Mouse (Mus musculus) kidney, adult 2 months (tissue): ENCODE measurements around the gene Sh3gl2. TPM values are rescaled to one million over a fixed set of nuclear protein-coding genes. Genes with fewer than 3 reads are reported as not detected.
A peak's percentile ranks its signal among the peaks of the same experiment; 100 is the strongest.

Source experiments
- DNase-seq: peaks from one replicate; pipeline ENCODE4 v3.0.0; 2021
- H3K27ac ChIP-seq: fragments of 200-500 bp; 2 replicates; pipeline ENCODE4 v1.5.1; 2012; ENCODE audit warnings: low read depth, low read length, control low read depth, inconsistent platforms; ENCODE audit not compliant: insufficient read depth
- H3K27me3 ChIP-seq: fragments of 200-500 bp; replicated peaks from 2 replicates; pipeline ENCODE4 v1.6.1; 2012; ENCODE audit warnings: mild to moderate bottlenecking, moderate library complexity, low read length, inconsistent platforms; ENCODE audit not compliant: control insufficient read depth, insufficient read depth
- H3K36me3 ChIP-seq: fragments of 200-500 bp; 2 replicates; pipeline ENCODE4 v1.6.1; 2012; ENCODE audit warnings: mild to moderate bottlenecking, moderate library complexity, low read length, inconsistent platforms; ENCODE audit not compliant: control insufficient read depth, insufficient read depth
- H3K4me1 ChIP-seq: fragments of 200-500 bp; 2 replicates; pipeline ENCODE4 v1.6.1; 2011; ENCODE audit warnings: low read length; ENCODE audit not compliant: control insufficient read depth, insufficient read depth
- H3K4me3 ChIP-seq: fragments of 200-500 bp; 2 replicates; pipeline ENCODE4 v1.5.1; 2011; ENCODE audit warnings: mild to moderate bottlenecking, low read depth, low read length, control low read depth; ENCODE audit not compliant: insufficient read depth
- CTCF ChIP-seq: fragments of 200-500 bp; conservative IDR thresholded peaks from 2 replicates; pipeline ENCODE4 v1.5.1; 2011; ENCODE audit warnings: low read depth, mild to moderate bottlenecking, control low read depth, low read length, moderate library complexity, mixed read lengths; ENCODE audit not compliant: insufficient read depth, insufficient read length
- POLR2A ChIP-seq: fragments of 200-500 bp; IDR thresholded peaks from one replicate; pipeline ENCODE4 v1.6.1; 2011; ENCODE audit warnings: low read depth, low read length, control low read depth
- WGBS: fragments of 180-500 bp; shearing (Covaris S2); methylation state at CpG from one replicate; pipeline ENCODE4 v1.1.7; 2018; 5-methylcytosine and 5-hydroxymethylcytosine counted together
- polyA plus RNA-seq: library from polyadenylated mRNA; depleted of rRNA; stranded (reverse); fragments of >200 nt; gene quantifications from 2 replicates; pipeline ENCODE4 v1.2.3, GENCODE M21; 2012; rRNA removed

The Sh3gl2 gene
- polyA plus RNA-seq = 12.3 and 13.0 TPM in 2 replicates

- peak; percentile 83 for DNase-seq
- peak within 1 kb of the TSS; percentile 81 for H3K4me3 ChIP-seq
Measured at GRCm38 (mm10) chr4:85205071-85205635, at the start of gene Sh3gl2. Sh3gl2 (plus strand) TSS chr4:85205126.

GRCm38 (mm10) chr4:85161156-85161555, 43.8 kb upstream of the Sh3gl2 start:
- DNase-seq = no peak
- Histone ChIP-seq H3K36me3 (no peaks in the 10 kb centered on the region), H3K27ac (no peak overlapping the region), H3K4me3 (no peak overlapping the region), H3K27me3 (no peaks in the 10 kb centered on the region), H3K4me1 (no peaks in the 10 kb centered on the region)
- WGBS = 50% methylated on average over 4 of the region's 4 CpGs
- TF ChIP-seq POLR2A = no peak
- TF ChIP-seq CTCF = no peak

More at GRCm38 (mm10) chr4:85205071-85205635, at the start of gene Sh3gl2:
- TF ChIP-seq CTCF (no peak; the same call in 1 of the 2 replicates), POLR2A (peak; percentile 38)
- Histone ChIP-seq H3K4me1 (no peaks in the 10 kb centered on the region), H3K36me3 (no peaks in the 10 kb centered on the region), H3K27me3 (no peaks in the 10 kb centered on the region), H3K27ac (peak within 1 kb of the TSS; percentile 48)
- under 1% methylated on average over 48 of the region's 48 CpGs for WGBS

GRCm38 (mm10) chr4:85162468-85163312, 42.2 kb upstream of the Sh3gl2 start:
- no peak overlapping the region for H3K4me3 ChIP-seq
- H3K27ac ChIP-seq = no peak overlapping the region
- H3K36me3 ChIP-seq = no peaks in the 10 kb centered on the region
- H3K27me3 ChIP-seq = no peaks in the 10 kb centered on the region
- DNase-seq = peak; percentile 35
- TF ChIP-seq CTCF (peak; percentile 73), POLR2A (no peak)
- no peaks in the 10 kb centered on the region for H3K4me1 ChIP-seq
- WGBS = 27% methylated on average over 27 of the region's 27 CpGs

- no peaks in the 10 kb centered on the region for H3K36me3 ChIP-seq
- H3K4me3 ChIP-seq = no peak overlapping the region
- H3K27ac ChIP-seq = no peak overlapping the region
- DNase-seq = no peak
- H3K27me3 ChIP-seq = no peaks in the 10 kb centered on the region
- no peak for TF ChIP-seq POLR2A
- no peak for TF ChIP-seq CTCF
- H3K4me1 ChIP-seq = no peaks in the 10 kb centered on the region
- 85% methylated on average over 2 of the region's 2 CpGs for WGBS
Measured at GRCm38 (mm10) chr4:85163313-85163615, 41.7 kb upstream of the Sh3gl2 start.

GRCm38 (mm10) chr4:85168001-85168400, 36.9 kb upstream of the Sh3gl2 start:
- 95% methylated on average over 12 of the region's 12 CpGs for WGBS
- DNase-seq = no peak
- Histone ChIP-seq H3K27ac (no peak overlapping the region), H3K36me3 (no peaks in the 10 kb centered on the region), H3K27me3 (no peaks in the 10 kb centered on the region), H3K4me1 (no peaks in the 10 kb centered on the region), H3K4me3 (no peak overlapping the region)
- TF ChIP-seq POLR2A (no peak), CTCF (no peak)

- no peaks in the 10 kb centered on the region for H3K4me1 ChIP-seq
- no peak overlapping the region for H3K4me3 ChIP-seq
- H3K27me3 ChIP-seq = no peaks in the 10 kb centered on the region
- 90% methylated on average over 4 of the region's 4 CpGs for WGBS
- no peak for DNase-seq
- no peak for TF ChIP-seq CTCF
- H3K36me3 ChIP-seq = no peaks in the 10 kb centered on the region
- H3K27ac ChIP-seq = no peak overlapping the region
Measured at GRCm38 (mm10) chr4:85175466-85175865, 29.5 kb upstream of the Sh3gl2 start.

- Histone ChIP-seq H3K27ac (no peak overlapping the region), H3K4me1 (no peaks in the 10 kb centered on the region), H3K27me3 (no peaks in the 10 kb centered on the region), H3K36me3 (no peaks in the 10 kb centered on the region), H3K4me3 (no peak overlapping the region)
- no peak for TF ChIP-seq POLR2A
- no peak for TF ChIP-seq CTCF
- no peak for DNase-seq
- 46% methylated on average over 9 of the region's 9 CpGs for WGBS
Measured at GRCm38 (mm10) chr4:85178394-85179051, 26.4 kb upstream of the Sh3gl2 start.
